Mouse (Mus musculus): ENCODE data around the gene Cfap61. TPM values are rescaled to one million over a fixed set of nuclear protein-coding genes. Genes with fewer than 3 reads are reported as not detected.

Cfap61 gene
- polyA plus RNA-seq, 1 experiment = not detected

- no peak for TF ChIP-seq GATA1 (IDR thresholded peaks at IDR 0.05; ENCODE audit: low read length)
These were observed 6.8 kb downstream of the Cfap61 start for GRCm38 (mm10) chr2:145941403-145941802.

GRCm38 (mm10) chr2:145944286-145944685 lies 9.7 kb downstream of the Cfap61 start:
- TF ChIP-seq GATA1 (IDR thresholded peaks at IDR 0.05; ENCODE audit: low read length) = no peak

DNA sequence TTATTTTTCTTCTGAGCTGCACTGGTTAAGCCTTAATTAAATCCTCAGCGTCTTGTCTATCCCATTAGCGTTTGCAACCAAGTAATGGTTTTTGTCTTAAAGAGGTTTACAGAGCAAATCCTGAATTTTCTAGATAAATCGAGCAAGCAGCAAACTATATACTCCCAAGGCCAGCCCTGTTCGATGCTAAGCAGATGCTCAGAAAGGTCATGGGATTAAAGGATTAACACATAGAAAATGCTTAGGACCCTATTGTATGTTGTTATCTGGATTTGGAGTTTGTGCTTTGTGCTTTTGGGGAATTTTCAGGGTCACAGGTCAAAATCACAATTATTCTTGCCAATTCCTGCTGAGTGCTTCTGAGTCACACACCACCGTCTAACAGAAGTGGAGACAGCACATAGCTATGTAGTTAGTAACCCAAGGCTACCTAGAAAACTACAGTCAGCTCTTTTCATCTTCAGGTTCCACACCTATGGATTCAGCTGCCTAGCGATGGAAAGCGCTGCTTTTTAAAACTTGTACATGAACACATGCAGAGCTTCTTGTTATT lies 13.9 kb downstream of the Cfap61 start:
- no peak for TF ChIP-seq GATA1 (IDR thresholded peaks at IDR 0.05; ENCODE audit: low read length)

DNA sequence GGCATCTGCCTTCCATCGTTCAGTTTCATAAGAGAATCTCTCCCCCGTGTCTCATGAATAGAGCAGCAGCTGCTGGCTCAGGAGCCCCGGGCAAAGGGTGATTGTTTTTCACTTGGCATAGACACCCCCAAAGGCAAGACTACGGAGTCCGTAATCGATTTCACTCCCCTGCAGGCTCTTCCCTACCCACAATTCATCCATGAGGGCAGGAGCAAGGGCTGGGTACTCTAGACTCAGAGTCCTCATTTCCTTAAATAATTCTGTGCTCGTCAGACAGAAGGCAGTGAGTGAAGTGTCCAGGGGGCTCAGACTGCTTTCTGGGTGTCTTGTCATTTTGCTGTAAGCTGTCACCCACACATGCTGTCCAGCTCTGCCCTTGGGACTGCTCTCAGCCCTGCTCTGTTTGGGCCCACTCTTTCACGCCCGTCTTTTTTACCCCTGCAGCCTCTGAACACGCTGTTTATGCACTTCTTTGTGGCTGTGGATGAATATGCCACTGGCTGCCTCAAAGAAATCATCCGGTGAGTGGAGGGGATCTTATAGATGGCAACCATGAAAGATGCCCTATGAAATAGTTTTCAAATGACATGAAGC lies 15.0 kb downstream of the Cfap61 start:
- TF ChIP-seq GATA1 (IDR thresholded peaks at IDR 0.05; ENCODE audit: low read length) = no peak

GRCm38 (mm10) chr2:145950239-145950638 lies 15.7 kb downstream of the Cfap61 start:
- no peak for TF ChIP-seq GATA1 (IDR thresholded peaks at IDR 0.05; ENCODE audit: low read length)

- TF ChIP-seq GATA1 (IDR thresholded peaks at IDR 0.05; ENCODE audit: low read length) = no peak
These were observed 18.1 kb downstream of the Cfap61 start for GRCm38 (mm10) chr2:145952726-145953125.

DNA sequence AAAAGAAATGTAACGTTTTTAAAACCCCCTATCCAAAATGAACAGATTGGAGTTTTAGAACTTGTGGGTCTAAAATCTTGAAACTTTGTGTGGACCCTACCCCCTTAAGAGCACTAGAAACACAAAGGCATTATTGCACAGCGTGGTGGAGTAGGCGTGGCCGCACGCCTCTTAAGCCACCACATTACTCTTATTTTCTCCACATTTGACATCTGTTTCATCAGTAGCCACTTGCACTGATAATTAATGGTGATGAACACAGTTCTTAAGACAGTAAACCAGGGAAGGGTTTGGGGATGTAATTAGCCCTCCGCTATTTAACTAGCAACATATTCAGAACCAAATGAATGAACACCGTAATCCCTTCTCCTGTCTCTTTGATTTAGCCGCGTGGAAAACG lies 21.3 kb downstream of the Cfap61 start:
- TF ChIP-seq GATA1 (IDR thresholded peaks at IDR 0.05; ENCODE audit: low read length) = no peak

GRCm38 (mm10) chr2:145956318-145956717 lies 21.7 kb downstream of the Cfap61 start:
- TF ChIP-seq GATA1 (IDR thresholded peaks at IDR 0.05; ENCODE audit: low read length) = no peak

GRCm38 (mm10) chr2:145957450-145957849 lies 22.9 kb downstream of the Cfap61 start:
- no peak for TF ChIP-seq GATA1 (IDR thresholded peaks at IDR 0.05; ENCODE audit: low read length)

- no peak for TF ChIP-seq GATA1 (IDR thresholded peaks at IDR 0.05; ENCODE audit: low read length)
These were observed 23.5 kb downstream of the Cfap61 start for GRCm38 (mm10) chr2:145958097-145958496.

DNA sequence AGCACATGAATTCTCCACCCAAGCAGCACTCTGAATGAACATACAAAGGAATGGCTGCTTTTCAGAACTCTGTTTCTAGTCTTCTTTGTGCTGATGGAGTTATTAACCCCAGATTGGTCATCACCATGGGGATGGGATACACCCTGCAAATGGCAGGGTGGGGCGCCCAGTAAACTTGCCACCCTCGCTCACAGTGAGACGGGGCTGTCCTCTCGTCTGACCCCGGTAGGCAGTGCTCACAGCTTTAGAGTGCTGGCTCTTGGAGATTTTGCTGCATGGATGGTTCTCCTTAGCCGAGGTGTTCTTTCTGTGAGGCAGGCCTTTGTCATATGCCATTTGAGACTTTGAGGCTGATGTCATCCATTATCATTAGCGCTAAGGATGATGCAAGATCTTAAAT lies 24.0 kb downstream of the Cfap61 start:
- no peak for TF ChIP-seq GATA1 (IDR thresholded peaks at IDR 0.05; ENCODE audit: low read length)

GRCm38 (mm10) chr2:145961861-145962260 lies 27.3 kb downstream of the Cfap61 start:
- no peak for TF ChIP-seq GATA1 (IDR thresholded peaks at IDR 0.05; ENCODE audit: low read length)

GRCm38 (mm10) chr2:145970751-145971150 lies 36.2 kb downstream of the Cfap61 start:
- TF ChIP-seq GATA1 (IDR thresholded peaks at IDR 0.05; ENCODE audit: low read length) = no peak

- no peak for TF ChIP-seq GATA1 (IDR thresholded peaks at IDR 0.05; ENCODE audit: low read length)
These were observed 36.8 kb downstream of the Cfap61 start for GRCm38 (mm10) chr2:145971237-145972010.

- no peak for TF ChIP-seq GATA1 (IDR thresholded peaks at IDR 0.05; ENCODE audit: low read length)
These were observed 38.0 kb downstream of the Cfap61 start for GRCm38 (mm10) chr2:145972571-145972970.

- no peak for TF ChIP-seq GATA1 (IDR thresholded peaks at IDR 0.05; ENCODE audit: low read length)
These were observed 45.0 kb downstream of the Cfap61 start for GRCm38 (mm10) chr2:145979616-145980015.

GRCm38 (mm10) chr2:145980881-145981280 lies 46.3 kb downstream of the Cfap61 start:
- no peak for TF ChIP-seq GATA1 (IDR thresholded peaks at IDR 0.05; ENCODE audit: low read length)
